Mouse (Mus musculus) testis, postnatal 10 days (tissue): ENCODE results near the gene Trp53rkb.

Experiments used
- DNase-seq: peaks from one replicate; pipeline ENCODE4 v3.0.0; 2021; ENCODE audit warnings: low spot score

Gene Trp53rkb

DNA sequence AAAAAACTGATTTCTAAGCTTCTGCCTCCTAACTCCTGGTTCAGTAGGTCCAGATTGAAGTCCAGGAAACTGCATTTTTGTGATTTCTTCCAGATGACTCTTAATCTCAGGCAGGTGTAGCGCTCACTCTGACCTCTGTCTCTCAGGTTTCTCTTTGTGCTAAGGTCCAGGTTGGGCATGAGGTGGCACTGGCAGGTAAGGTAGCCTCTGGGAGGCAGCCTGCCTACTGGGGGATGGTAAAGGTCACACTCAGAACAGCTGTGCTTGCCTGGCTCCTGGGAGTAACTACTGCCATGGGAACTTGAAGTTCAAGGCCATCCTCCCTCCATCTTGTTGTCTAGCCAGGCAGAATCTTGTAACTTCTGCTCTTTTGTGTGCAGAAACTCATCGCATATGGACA lies 41.8 kb downstream of the Trp53rkb start:
- no peak for DNase-seq

DNA sequence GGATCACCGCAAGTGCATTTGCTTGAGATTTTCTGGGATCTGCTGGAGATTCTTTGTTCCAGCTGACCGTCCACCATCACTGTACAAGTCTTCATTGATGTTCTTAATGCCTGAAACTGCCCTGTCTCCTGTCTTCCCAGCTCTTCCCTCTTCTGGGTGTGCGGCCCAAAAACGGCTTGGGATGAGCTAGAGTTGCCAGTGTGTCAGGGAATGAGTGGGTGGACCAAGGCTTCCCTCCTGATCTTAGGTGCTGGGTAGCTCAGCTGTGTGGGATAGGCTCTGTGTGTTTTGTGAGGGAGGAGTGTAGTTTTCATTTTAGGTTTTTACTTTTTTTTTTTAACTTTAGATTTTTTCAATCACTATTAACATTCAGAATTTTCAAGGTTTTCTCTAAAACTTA lies 42.5 kb downstream of the Trp53rkb start:
- no peak for DNase-seq

DNA sequence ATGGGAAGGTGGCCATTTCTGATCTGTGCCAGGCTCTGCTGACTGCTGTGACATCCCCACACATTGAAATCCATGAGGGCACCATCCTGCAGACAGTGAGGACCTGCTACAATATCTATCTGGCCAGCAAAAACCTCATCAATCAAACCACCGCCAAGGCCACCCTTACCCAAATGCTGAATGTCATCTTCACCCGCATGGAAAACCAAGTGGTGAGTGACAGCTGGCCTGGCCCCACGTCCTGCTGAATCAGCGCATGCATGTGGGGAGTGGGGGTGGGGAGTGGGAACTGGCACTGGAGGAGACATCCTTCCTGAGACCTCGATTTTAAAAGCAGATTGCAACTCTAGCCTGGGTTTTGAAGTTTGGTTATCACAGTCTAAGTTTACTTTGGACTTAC lies 43.2 kb downstream of the Trp53rkb start:
- DNase-seq: no peak

DNA sequence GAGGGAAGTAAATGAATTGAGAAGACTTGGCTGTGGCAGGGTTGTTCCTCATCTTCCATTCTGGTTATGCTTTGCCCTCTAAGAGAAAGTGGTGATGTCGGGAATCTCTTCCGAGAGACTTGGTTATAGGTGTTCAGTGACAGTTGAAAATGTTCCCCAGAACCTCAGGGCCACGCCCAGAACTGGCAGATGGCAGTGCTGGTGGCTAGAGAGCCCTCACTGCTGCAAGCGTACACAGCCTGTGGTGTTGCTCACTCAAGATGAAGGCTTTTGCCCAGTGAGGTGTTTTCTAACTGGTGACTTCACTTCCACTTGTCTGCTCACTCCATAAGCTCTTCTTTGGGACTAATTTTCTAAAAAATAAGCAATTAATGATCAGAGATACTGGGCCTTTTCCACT lies 49.5 kb downstream of the Trp53rkb start:
- no peak for DNase-seq
